Mouse (Mus musculus) liver, adult 2 months (tissue): ENCODE data around the gene Med25.

Source experiments
- CTCF ChIP-seq: fragments of 200-500 bp; IDR thresholded peaks from 2 replicates; pipeline ENCODE4 v1.5.1; 2011; ENCODE audit warnings: low read depth, low read length, control low read depth
- POLR2A ChIP-seq: fragments of 200-500 bp; IDR thresholded peaks from 2 replicates; pipeline ENCODE4 v1.6.1; 2011; ENCODE audit warnings: low read length, control low read depth; ENCODE audit not compliant: insufficient read depth; ENCODE audit errors: extremely low read depth

DNA sequence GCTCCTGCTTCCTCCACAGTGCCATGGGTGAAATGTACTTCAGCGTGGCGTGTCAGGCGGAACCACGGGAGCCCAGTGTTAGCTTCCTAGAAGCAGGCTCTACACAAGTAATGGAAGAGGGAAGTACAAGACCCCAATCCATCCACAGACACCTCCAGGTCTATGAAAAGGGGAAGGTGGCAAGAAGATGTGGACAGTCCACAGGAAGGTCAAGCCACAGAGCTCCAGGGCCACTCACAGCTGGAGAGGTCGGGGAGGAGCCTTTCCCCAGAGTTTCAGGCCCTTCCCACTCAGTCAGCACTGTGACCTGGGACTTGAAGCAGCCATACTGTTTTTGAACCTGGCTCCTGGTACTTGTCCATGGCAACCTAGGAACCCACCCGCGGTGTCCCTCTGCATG is 5.5 kb downstream of the Med25 start:
- TF ChIP-seq CTCF (no peak), POLR2A (no peak)
